Mouse (Mus musculus) ES-E14 (cell line): ENCODE results near the gene Nol12.

Experiments used
- CHD2 ChIP-seq: IDR thresholded peaks from 2 replicates; pipeline ENCODE4 v1.6.1; 2014; ENCODE audit warnings: mild to moderate bottlenecking, low read depth, low read length, inconsistent platforms
- HCFC1 ChIP-seq: IDR thresholded peaks from 2 replicates; pipeline ENCODE4 v1.6.1; 2012; ENCODE audit warnings: low read length, inconsistent platforms, borderline replicate concordance; ENCODE audit not compliant: insufficient read depth
- MAFK ChIP-seq: IDR thresholded peaks from 2 replicates; pipeline ENCODE4 v1.6.1; 2014; ENCODE audit warnings: mild to moderate bottlenecking, low read depth, low read length, inconsistent platforms; ENCODE audit not compliant: insufficient read depth

DNA sequence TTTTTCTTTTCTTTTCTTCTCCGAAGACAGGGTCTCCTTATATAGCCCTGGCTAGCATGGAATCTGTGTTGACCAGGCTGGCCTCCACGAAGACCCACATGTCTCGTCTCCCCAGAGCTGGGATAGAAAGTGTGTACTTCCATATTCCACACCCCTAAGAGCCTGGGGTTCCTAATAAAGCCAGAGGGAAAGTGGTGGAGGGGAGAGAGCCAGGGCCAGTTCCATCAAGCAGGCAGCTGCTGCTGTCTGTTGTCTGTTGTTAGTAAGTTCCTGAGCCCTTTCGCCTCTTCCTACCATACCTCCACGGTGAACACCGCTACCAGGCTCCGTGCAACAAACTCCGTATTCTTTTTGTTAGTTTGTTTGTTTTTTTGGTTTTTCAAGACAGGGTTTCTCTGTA, 6.2 kb upstream of the Nol12 start:
- TF ChIP-seq CHD2 (no peak), HCFC1 (no peak), MAFK (no peak)
